Mouse (Mus musculus) activated CD4-positive, CD25-positive, alpha-beta regulatory T cell, adult 9 weeks (primary cell): ENCODE measurements around the gene Pclaf. TPM values are rescaled to one million over a fixed set of nuclear protein-coding genes. Genes with fewer than 3 reads are reported as not detected.

Experiments used
- polyA plus RNA-seq: library from polyadenylated mRNA; unstranded; fragments of 100-300 nt; shearing (Covaris generic); gene quantifications from one replicate; pipeline ENCODE4 v1.2.1, GENCODE M21; 2017

Pclaf gene
- polyA plus RNA-seq = 21.6 TPM

GRCm38 (mm10) chr9:65890143-65890628 lies at the start of gene Pclaf:
TSS of gene Pclaf (plus strand) at chr9:65890237.

GRCm38 (mm10) chr9:65908394-65909300 lies 18.6 kb downstream of the Pclaf start, which contains the start of the genes Trip4 and Csnk1g1:
TSS of gene Trip4 (minus strand) at chr9:65908794.
TSS of gene Csnk1g1 (plus strand) at chr9:65908924.

Other genes starting within 250 kb of the Pclaf start
- 135 TPM for gene Oaz2, start 222.2 kb upstream of the Pclaf start, polyA plus RNA-seq
- 5.0 TPM for gene Zfp609, start 62.7 kb upstream of the Pclaf start, polyA plus RNA-seq
- 44.4 TPM for gene Trip4, start 18.6 kb downstream of the Pclaf start, polyA plus RNA-seq
- 47.8 TPM for gene Csnk1g1, start 18.7 kb downstream of the Pclaf start, polyA plus RNA-seq
- 441 TPM for gene Ppib, start 170.0 kb downstream of the Pclaf start, polyA plus RNA-seq
- 2.2 TPM for gene Snx22, start 179.5 kb downstream of the Pclaf start, polyA plus RNA-seq
- 139 TPM for gene Snx1, start 236.3 kb downstream of the Pclaf start, polyA plus RNA-seq
- 139 TPM for gene Ciao2a, start 236.4 kb downstream of the Pclaf start, polyA plus RNA-seq